ENCODE assay signal across 13 mouse cellular contexts in genomic region chr3:68691100-68691778, GRCm38 (mm10). TPM values are rescaled to one million over a fixed set of nuclear protein-coding genes. Genes with fewer than 3 reads are reported as not detected.
DNase-seq lines count a peak whose midpoint lies in the region; ATAC-seq and TF ChIP-seq lines count a peak whose summit lies in the region.
"Had no signal": no experiment of that assay in that cellular context is flagged by ENCODE, and none has a peak within 500 bp of the region (broad histone marks: within the 10 kb centered on the region; RNA-seq: fewer than 3 reads in every experiment).

No protein-coding gene starts in this region.

- H3K9ac ChIP-seq in stomach, embryonic 15.5 days: no peak overlapping the region
- no peak overlapping the region for H3K9ac ChIP-seq in stomach, postnatal 0 days (ENCODE audit: low read length)
- H3K9ac ChIP-seq: embryonic facial prominence, embryonic 12.5 days; forebrain, embryonic 15.5 days; neural tube, embryonic 12.5 days had no signal

- no peak for ATAC-seq in stomach, embryonic 15.5 days (ENCODE audit: insufficient read depth, low FRiP score, low read depth)
- ATAC-seq in stomach, postnatal 0 days (ENCODE audit: low FRiP score, low TSS enrichment): no peak
- peak; percentile 46 for ATAC-seq in inflammation-experienced regulatory T-cells, adult 6 months
- ATAC-seq: forebrain, embryonic 15.5 days had no signal

- no peaks in the 10 kb centered on the region for H3K27me3 ChIP-seq in stomach, embryonic 15.5 days (replicated peaks)
- no peaks in the 10 kb centered on the region for H3K27me3 ChIP-seq in stomach, postnatal 0 days (ENCODE audit: control insufficient read depth, insufficient read depth, low read length)
- H3K27me3 ChIP-seq in small intestine, adult 2 months (ENCODE audit: control insufficient read depth, insufficient read depth, low read length): no peaks in the 10 kb centered on the region
- H3K27me3 ChIP-seq: embryonic facial prominence, embryonic 12.5 days; forebrain, embryonic 15.5 days; neural tube, embryonic 12.5 days had no signal

- H3K4me1 ChIP-seq in stomach, embryonic 15.5 days: no peaks in the 10 kb centered on the region
- no peaks in the 10 kb centered on the region for H3K4me1 ChIP-seq in stomach, postnatal 0 days (replicated peaks; ENCODE audit: control insufficient read depth, insufficient read depth)
- no peaks in the 10 kb centered on the region for H3K4me1 ChIP-seq in small intestine, adult 2 months (ENCODE audit: control insufficient read depth, insufficient read depth, insufficient read length, low read length)

- 78% methylated on average over 28 of the region's 28 CpGs for WGBS in stomach, embryonic 15.5 days
- 83% methylated on average over 28 of the region's 28 CpGs for WGBS in stomach, postnatal 0 days
- WGBS in small intestine, adult 2 months: 72% methylated on average over 28 of the region's 28 CpGs

- no peak for TF ChIP-seq CTCF in stomach, postnatal 0 days (IDR thresholded peaks at IDR 0.05; ENCODE audit: low read depth)
- no peak for TF ChIP-seq CTCF in small intestine, adult 2 months (IDR thresholded peaks at IDR 0.05; ENCODE audit: extremely low read depth, insufficient read length, insufficient replicate concordance, low read depth, low read length)

- H3K36me3 ChIP-seq in stomach, embryonic 15.5 days: no peaks in the 10 kb centered on the region
- H3K36me3 ChIP-seq in stomach, postnatal 0 days (ENCODE audit: control insufficient read depth, insufficient read depth, low read length): no peaks in the 10 kb centered on the region
- H3K36me3 ChIP-seq in small intestine, adult 2 months (ENCODE audit: control insufficient read depth, insufficient read depth, low read length): no peaks in the 10 kb centered on the region
- H3K36me3 ChIP-seq: embryonic facial prominence, embryonic 12.5 days; forebrain, embryonic 15.5 days; neural tube, embryonic 12.5 days had no signal

- peak overlapping the region; percentile 0; the same call in 1 of the 2 replicates for H3K4me2 ChIP-seq in stomach, embryonic 15.5 days
- no peak overlapping the region for H3K4me2 ChIP-seq in stomach, postnatal 0 days (replicated peaks; ENCODE audit: low read depth)
- H3K4me2 ChIP-seq: embryonic facial prominence, embryonic 12.5 days; forebrain, embryonic 15.5 days; neural tube, embryonic 12.5 days had no signal

- no peak for TF ChIP-seq POLR2A in small intestine, adult 2 months (IDR thresholded peaks at IDR 0.05; ENCODE audit: low read depth, low read length)

- H3K9me3 ChIP-seq in stomach, embryonic 15.5 days: no peaks in the 10 kb centered on the region
- H3K9me3 ChIP-seq in stomach, postnatal 0 days (ENCODE audit: control insufficient read depth, low read length): no peaks in the 10 kb centered on the region
- H3K9me3 ChIP-seq: embryonic facial prominence, embryonic 12.5 days; forebrain, embryonic 15.5 days; neural tube, embryonic 12.5 days had no signal

- DNase-seq in adrenal gland, adult 2 months: peak; percentile 30
- DNase-seq in adrenal gland, adult 8-10 months: no peak
- no peak for DNase-seq in stomach, postnatal 0 days (ENCODE audit: low spot score)
- no peak for DNase-seq in embryo, embryonic 9.5 days (ENCODE audit: extremely low spot score)
- no peak for DNase-seq in frontal cortex, postnatal 25 days (ENCODE audit: low spot score in 2 of 2)
- DNase-seq: left cerebral cortex, postnatal 4 days; right cerebral cortex, postnatal 4 days had no signal

- no peak overlapping the region for H3K4me3 ChIP-seq in stomach, embryonic 15.5 days (replicated peaks)
- no peak overlapping the region for H3K4me3 ChIP-seq in stomach, postnatal 0 days (ENCODE audit: low read depth, low read length)
- H3K4me3 ChIP-seq in small intestine, adult 2 months (ENCODE audit: low read depth, low read length): peak overlapping the region; percentile 38
- H3K4me3 ChIP-seq: embryonic facial prominence, embryonic 12.5 days; forebrain, embryonic 15.5 days; neural tube, embryonic 12.5 days had no signal

- no peak overlapping the region for H3K27ac ChIP-seq in stomach, embryonic 15.5 days
- no peak overlapping the region for H3K27ac ChIP-seq in stomach, postnatal 0 days (replicated peaks)
- H3K27ac ChIP-seq in small intestine, adult 2 months (ENCODE audit: insufficient read depth, low read depth, low read length): no peak overlapping the region
- H3K27ac ChIP-seq: embryonic facial prominence, embryonic 12.5 days; forebrain, embryonic 15.5 days; neural tube, embryonic 12.5 days had no signal

- TF ChIP-seq EP300 in stomach, postnatal 0 days (optimal IDR thresholded peaks at IDR 0.05): no peak

RNA-seq across cellular contexts. Expression of gene Il12a, which starts 0.8 kb away (rescaled TPM):
- total RNA-seq in adrenal gland, adult 2 months (2021): under 1 TPM; 0.52 to 0.97 TPM
- 0.19 TPM in 1 of 2 replicates, not detected in the other for polyA plus RNA-seq in adrenal gland, adult 2 months (2012; rRNA removed)
- 1 to 10 TPM in 1 of 4 experiments, under 1 TPM in 2, not detected in 1; 0.55 to 1.0 (median 0.67) TPM for total RNA-seq in adrenal gland, adult 8-10 months (2022)
- 0.14 and 0.28 TPM in 2 replicates for polyA plus RNA-seq in stomach, embryonic 15.5 days (2015; fragmentation: Nextera tagmentation; extraction: Ambion mirVana)
- polyA plus RNA-seq in stomach, postnatal 0 days (2015; fragmentation: Nextera tagmentation; extraction: Ambion mirVana): 0.10 TPM in 1 of 2 replicates, not detected in the other
- under 1 TPM in 1 of 3 experiments, not detected in 2; 0.59 TPM for polyA plus RNA-seq in inflammation-experienced regulatory T-cells, adult 6 months (2017; shearing (Covaris generic))
- polyA plus RNA-seq in small intestine, adult 2 months (2012; rRNA removed): 0.24 and 0.60 TPM in 2 replicates
- total RNA-seq: left cerebral cortex, postnatal 4 days had no signal
